Comparison of ENCODE assay signal across 31 mouse cellular contexts in the genomic region with DNA sequence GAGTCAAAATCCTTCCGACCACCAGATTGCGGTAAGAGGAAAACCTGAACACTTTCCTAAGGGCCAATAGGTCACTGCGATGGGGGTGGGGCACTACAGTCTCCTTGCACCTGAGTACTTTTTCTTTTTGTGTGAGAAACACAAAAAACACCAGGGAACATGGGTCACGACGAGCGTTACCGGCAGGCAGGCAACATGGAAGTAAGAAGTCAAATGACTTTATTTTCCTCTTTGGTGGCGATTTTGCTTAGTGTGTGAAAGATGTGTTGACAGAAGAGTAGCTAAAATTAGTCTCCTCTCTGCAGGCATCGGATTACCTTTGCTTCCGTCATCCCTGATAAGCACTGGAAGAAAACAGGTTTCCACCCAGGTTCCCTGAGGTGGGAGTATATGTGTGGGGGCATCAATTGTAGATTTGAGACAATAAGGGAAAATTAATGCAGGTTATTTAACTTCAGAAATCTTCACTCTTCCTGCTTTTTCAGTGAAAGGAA. TPM values are rescaled to one million over a fixed set of nuclear protein-coding genes. Genes with fewer than 3 reads are reported as not detected.
DNase-seq lines count a peak whose midpoint lies in the region; ATAC-seq and TF ChIP-seq lines count a peak whose summit lies in the region.
"Had no signal": no experiment of that assay in that cellular context is flagged by ENCODE, and none has a peak within 500 bp of the region (broad histone marks: within the 10 kb centered on the region; RNA-seq: fewer than 3 reads in every experiment).

No protein-coding gene starts in this region.

- H3K27me3 ChIP-seq in heart, adult 2 months (ENCODE audit: control insufficient read depth, insufficient read depth, low read length) = no peaks in the 10 kb centered on the region
- H3K27me3 ChIP-seq in heart, embryonic 13.5 days (replicated peaks) = peaks cover 15% of the 10 kb centered on the region
- H3K27me3 ChIP-seq in limb, embryonic 10.5 days (ENCODE audit: low read depth, poor library complexity, severe bottlenecking) = peaks cover 12% of the 10 kb centered on the region
- H3K27me3 ChIP-seq: CH12.LX; embryonic facial prominence, embryonic 15.5 days; stomach, embryonic 15.5 days had no signal

- H3K27ac ChIP-seq in heart, adult 2 months = peak overlapping the region; percentile 90
- H3K27ac ChIP-seq in heart, embryonic 13.5 days (replicated peaks) = peak overlapping the region; percentile 67
- H3K27ac ChIP-seq in limb, embryonic 10.5 days = no peak overlapping the region
- H3K27ac ChIP-seq: embryonic facial prominence, embryonic 10.5 days; embryonic facial prominence, embryonic 15.5 days; forebrain, embryonic 12.5 days; hindbrain, embryonic 13.5 days; kidney, postnatal 0 days; liver, embryonic 14.5 days; stomach, embryonic 15.5 days had no signal

- H3K9me3 ChIP-seq in heart, embryonic 13.5 days = peaks cover 9% of the 10 kb centered on the region
- H3K9me3 ChIP-seq in limb, embryonic 10.5 days (replicated peaks) = no peaks in the 10 kb centered on the region
- H3K9me3 ChIP-seq: hindbrain, embryonic 13.5 days; stomach, embryonic 15.5 days had no signal

- intact Hi-C loops in heart, adult 2 months (cut with DNase I) = no loop called here
- intact Hi-C loops in heart, postnatal 10 days (cut with DNase I) = no loop called here

- H3K4me2 ChIP-seq in heart, embryonic 13.5 days = peak overlapping the region; percentile 60
- H3K4me2 ChIP-seq: embryonic facial prominence, embryonic 15.5 days; forebrain, embryonic 12.5 days; hindbrain, embryonic 13.5 days; lung, embryonic 14.5 days; stomach, embryonic 15.5 days had no signal

- DNase-seq in heart, adult 2 months = no peak
- DNase-seq in heart, adult 8-10 months (ENCODE audit: low spot score) = peak; percentile 26
- DNase-seq in heart, postnatal 10 days = peak; percentile 29 to 31
- no peak for DNase-seq in cerebellum, postnatal 4 days (ENCODE audit: low spot score in 2 of 2)
- no peak for DNase-seq in lung, adult 2 months
- DNase-seq in limb, embryonic 10.5 days (ENCODE audit: low spot score) = no peak
- DNase-seq: adrenal gland, adult 2 months; adrenal gland, postnatal 36 days; B cell, adult 2 months; cerebellum, adult 18-20 months; cerebellum, postnatal 14 days; kidney, adult 8-10 months; kidney, postnatal 4 days; layer of hippocampus, postnatal 36 days; liver; lung, embryonic 14.5 days; lung, postnatal 14 days; midbrain, embryonic 14.5 days had no signal

- H3K36me3 ChIP-seq in heart, adult 2 months (ENCODE audit: control insufficient read depth, insufficient read depth, low read length) = no peaks in the 10 kb centered on the region
- H3K36me3 ChIP-seq in heart, embryonic 13.5 days = no peaks in the 10 kb centered on the region
- H3K36me3 ChIP-seq in limb, embryonic 10.5 days = no peaks in the 10 kb centered on the region
- H3K36me3 ChIP-seq: embryonic facial prominence, embryonic 10.5 days; embryonic facial prominence, embryonic 15.5 days; forebrain, embryonic 12.5 days; hindbrain, embryonic 13.5 days; stomach, embryonic 15.5 days had no signal

- no peak for ATAC-seq in heart, embryonic 13.5 days (ENCODE audit: extremely low read depth, insufficient number of reproducible peaks, low FRiP score, low TSS enrichment)
- ATAC-seq: activated CD4-positive, CD25-positive, alpha-beta regulatory T cell, adult 4 months; intestine, embryonic 16.5 days had no signal

- TF ChIP-seq EP300 in heart, adult 2 months (IDR thresholded peaks at IDR 0.05; ENCODE audit: insufficient read depth, low read depth, low read length) = no peak

- 0 out of 2 replicates have a peak overlapping the region, but pooled peaks have one; percentile 20 for H3K4me3 ChIP-seq in heart, adult 2 months
- peak overlapping the region; percentile 18; the same call in 1 of the 2 replicates for H3K4me3 ChIP-seq in heart, embryonic 13.5 days
- no peak overlapping the region for H3K4me3 ChIP-seq in lung, adult 2 months (replicated peaks; ENCODE audit: extremely low read depth, low read depth, low read length)
- H3K4me3 ChIP-seq in limb, embryonic 10.5 days = no peak overlapping the region
- H3K4me3 ChIP-seq: embryonic facial prominence, embryonic 10.5 days; embryonic facial prominence, embryonic 15.5 days; forebrain, embryonic 12.5 days; hindbrain, embryonic 13.5 days; stomach, embryonic 15.5 days had no signal

- no peak for TF ChIP-seq CTCF in heart, adult 2 months (IDR thresholded peaks at IDR 0.05)
- TF ChIP-seq CTCF in lung, adult 2 months (IDR thresholded peaks at IDR 0.05; ENCODE audit: insufficient read depth, low read length) = no peak

- peak; percentile 59 for TF ChIP-seq POLR2A in heart, adult 2 months (IDR thresholded peaks at IDR 0.05; ENCODE audit: insufficient read depth, low read depth, low read length)
- no peak for TF ChIP-seq POLR2A in lung, adult 2 months (IDR thresholded peaks at IDR 0.05; ENCODE audit: borderline replicate concordance, extremely low read depth, low read depth, low read length)

- no peak overlapping the region for H3K9ac ChIP-seq in heart, adult 2 months (ENCODE audit: low read depth, low read length)
- peak overlapping the region; percentile 24; the same call in 1 of the 2 replicates for H3K9ac ChIP-seq in heart, embryonic 13.5 days
- H3K9ac ChIP-seq: embryonic facial prominence, embryonic 15.5 days; forebrain, embryonic 12.5 days; hindbrain, embryonic 13.5 days; liver, embryonic 14.5 days; lung, embryonic 14.5 days; stomach, embryonic 15.5 days had no signal

- 42% methylated on average over 10 of the region's 10 CpGs for WGBS in heart, adult 2 months
- WGBS in heart, embryonic 13.5 days = 26% methylated on average over 10 of the region's 10 CpGs
- WGBS in lung, adult 2 months = 53% methylated on average over 10 of the region's 10 CpGs
- 74% methylated on average over 10 of the region's 10 CpGs for WGBS in limb, embryonic 10.5 days

- H3K79me2 ChIP-seq in heart, adult 2 months (replicated peaks; ENCODE audit: control insufficient read depth, insufficient read depth, low read length) = no peaks in the 10 kb centered on the region

- H3K4me1 ChIP-seq in heart, adult 2 months (ENCODE audit: control insufficient read depth, insufficient read depth, low read length) = no peaks in the 10 kb centered on the region
- peaks cover 20% of the 10 kb centered on the region for H3K4me1 ChIP-seq in heart, embryonic 13.5 days
- no peaks in the 10 kb centered on the region for H3K4me1 ChIP-seq in lung, adult 2 months (ENCODE audit: control insufficient read depth, insufficient read depth, low read length)
- no peaks in the 10 kb centered on the region for H3K4me1 ChIP-seq in limb, embryonic 10.5 days
- H3K4me1 ChIP-seq: embryonic facial prominence, embryonic 15.5 days; forebrain, embryonic 12.5 days; hindbrain, embryonic 13.5 days; stomach, embryonic 15.5 days had no signal

RNA-seq across cellular contexts. Expression of gene Casr, which starts 6.2 kb away (rescaled TPM):
- under 1 TPM in 1 of 2 experiments, not detected in 1; 0.05 TPM for total RNA-seq in heart, adult 2 months (2021)
- polyA plus RNA-seq in heart, adult 2 months (2012; rRNA removed) = not detected in 2 replicates
- total RNA-seq in heart, adult 8-10 months (2022) = under 1 TPM in 2 of 4 experiments, not detected in 2; 0.16 to 0.54 TPM
- 0.05 and 0.07 TPM in 2 replicates for polyA plus RNA-seq in heart, embryonic 13.5 days (2015; fragmentation: Nextera tagmentation; extraction: Ambion mirVana)
- total RNA-seq in heart, postnatal 10 days (2021) = under 1 TPM in 1 of 2 experiments, not detected in 1; 0.15 TPM
- polyA plus RNA-seq in lung, adult 2 months (2012; rRNA removed) = 0.06 and 0.07 TPM in 2 replicates
- 0.13 and 0.14 TPM in 2 replicates for polyA plus RNA-seq in limb, embryonic 10.5 days (2016; fragmentation: Nextera tagmentation; extraction: Ambion mirVana)
- total RNA-seq: adrenal gland, adult 2 months; adrenal gland, postnatal 36 days; monocyte, adult 5-6 weeks had no signal
- polyA plus RNA-seq: activated CD4-positive, CD25-positive, alpha-beta regulatory T cell, adult 4 months; adrenal gland, adult 2 months; hindbrain, embryonic 13.5 days; intestine, embryonic 16.5 days; liver, embryonic 14.5 days; lung, embryonic 14.5 days; neural tube, embryonic 14.5 days had no signal

Comparison
In these comparisons a context has a peak if more than half of its experiments do, and no peak if none do; other contexts are left out.
1. DNase-seq: peak in heart, adult 8-10 months (single experiment) and heart, postnatal 10 days (2 of 2); none in heart, adult 2 months (0 of 2), cerebellum, postnatal 4 days (0 of 2), lung, adult 2 months (single experiment) and limb, embryonic 10.5 days (single experiment).
2. H3K4me3 ChIP-seq: peak in heart, adult 2 months (single experiment) and heart, embryonic 13.5 days (single experiment); none in lung, adult 2 months (single experiment) and limb, embryonic 10.5 days (single experiment).